Mouse (Mus musculus) midbrain, postnatal 0 days (tissue): Measurements from ENCODE around the gene Arg2. TPM values are rescaled to one million over a fixed set of nuclear protein-coding genes. Genes with fewer than 3 reads are reported as not detected.
A peak's percentile ranks its signal among the peaks of the same experiment; 100 is the strongest.

ENCODE experiments used
- ATAC-seq: fragments of 200-750 bp; cut with Nextera tagmentation; 2 replicates; pipeline ENCODE4 v1.8.0; 2017; ENCODE audit warnings: moderate number of reproducible peaks, mild to moderate bottlenecking, moderate TSS enrichment, moderate library complexity; ENCODE audit not compliant: low FRiP score
- DNase-seq: peaks from one replicate; pipeline ENCODE4 v3.0.0-alpha.2; 2015; ENCODE audit warnings: low spot score
- H3K27ac ChIP-seq: fragments of 300-500 bp; sonication (generic); 2 replicates; pipeline ENCODE4 v1.5.1; 2014; ENCODE audit warnings: low read depth, mild to moderate bottlenecking, low read length, mixed read lengths
- H3K27me3 ChIP-seq: fragments of 300-500 bp; sonication (generic); 2 replicates; pipeline ENCODE4 v1.6.1; 2014; ENCODE audit warnings: low read length, control low read depth, mixed read lengths; ENCODE audit not compliant: insufficient read depth
- H3K36me3 ChIP-seq: fragments of 300-500 bp; sonication (generic); 2 replicates; pipeline ENCODE4 v1.6.1; 2014; ENCODE audit warnings: low read length, control low read depth, mixed read lengths; ENCODE audit not compliant: insufficient read depth
- H3K4me1 ChIP-seq: fragments of 300-500 bp; sonication (generic); 2 replicates; pipeline ENCODE4 v1.6.1; 2014; ENCODE audit warnings: mild to moderate bottlenecking, control low read depth, antibody characterized with exemption, low read length, mixed read lengths; ENCODE audit not compliant: insufficient read depth
- H3K4me2 ChIP-seq: fragments of 300-500 bp; sonication (generic); 2 replicates; pipeline ENCODE4 v1.6.1; 2014; ENCODE audit warnings: low read depth, mild to moderate bottlenecking, low read length, mixed read lengths; ENCODE audit not compliant: poor library complexity, severe bottlenecking
- H3K4me3 ChIP-seq: fragments of 300-500 bp; sonication (generic); 2 replicates; pipeline ENCODE4 v1.5.1; 2014; ENCODE audit warnings: low read depth, mild to moderate bottlenecking, low read length, moderate library complexity
- H3K9ac ChIP-seq: fragments of 300-500 bp; sonication (generic); replicated peaks from 2 replicates; pipeline ENCODE4 v1.6.1; 2014; ENCODE audit warnings: mild to moderate bottlenecking, low read length, moderate library complexity, mixed read lengths; ENCODE audit not compliant: poor library complexity, severe bottlenecking
- H3K9me3 ChIP-seq: fragments of 300-500 bp; sonication (generic); 2 replicates; pipeline ENCODE4 v1.6.1; 2016; ENCODE audit warnings: low read length, control low read depth
- CTCF ChIP-seq: IDR thresholded peaks from 2 replicates; pipeline ENCODE4 v1.5.1; 2016; ENCODE audit warnings: antibody characterized with exemption, mild to moderate bottlenecking
- WGBS: fragments of 180-500 bp; shearing (Covaris S2); extraction: QIAGEN DNeasy Blood & Tissue Kit; methylation state at CpG from one replicate; pipeline ENCODE4 v1.1.7; 2014; 5-methylcytosine and 5-hydroxymethylcytosine counted together
- polyA plus RNA-seq: library from polyadenylated mRNA; unstranded; fragments of >200 nt; fragmentation: Nextera tagmentation; extraction: Ambion mirVana; gene quantifications from 2 replicates; pipeline ENCODE4 v1.2.1, GENCODE M21; 2015
- total RNA-seq: library from RNA; depleted of rRNA; stranded (reverse); fragments of >200 nt; gene quantifications from 2 replicates; pipeline ENCODE4 v1.2.3, GENCODE M21; 2014

The Arg2 gene
- total and polyA plus RNA-seq, 2 experiments from 2014 or later = 16.5 to 22.5 TPM

DNA sequence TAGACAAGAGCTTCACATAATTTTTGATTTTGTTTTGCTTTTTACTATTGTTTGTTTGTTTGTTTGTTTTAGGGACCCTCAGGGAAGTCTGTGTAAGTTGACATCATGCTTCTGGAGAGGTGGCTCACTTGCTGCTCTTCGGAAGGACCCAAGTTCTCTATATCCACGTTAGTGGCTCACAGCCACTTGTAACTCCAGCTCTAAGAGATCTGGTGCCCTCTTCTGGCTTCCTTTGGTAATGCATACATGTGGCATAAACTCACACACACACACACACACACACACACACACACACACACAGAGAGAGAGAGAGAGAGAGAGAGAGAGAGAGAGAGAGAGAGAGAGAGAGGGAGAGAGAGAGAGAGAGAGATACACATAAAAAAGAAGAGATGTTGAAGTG lies 26.0 kb upstream of the Arg2 start:
- Histone ChIP-seq H3K27me3 (no peaks in the 10 kb centered on the region), H3K4me1 (no peaks in the 10 kb centered on the region), H3K4me2 (no peak overlapping the region), H3K9me3 (no peaks in the 10 kb centered on the region), H3K36me3 (no peaks in the 10 kb centered on the region), H3K9ac (no peak overlapping the region), H3K27ac (no peak overlapping the region), H3K4me3 (no peak overlapping the region)
- ATAC-seq (no peak), DNase-seq (no peak)
- WGBS = 56% methylated on average over 2 of the region's 2 CpGs
- TF ChIP-seq CTCF = no peak

DNA sequence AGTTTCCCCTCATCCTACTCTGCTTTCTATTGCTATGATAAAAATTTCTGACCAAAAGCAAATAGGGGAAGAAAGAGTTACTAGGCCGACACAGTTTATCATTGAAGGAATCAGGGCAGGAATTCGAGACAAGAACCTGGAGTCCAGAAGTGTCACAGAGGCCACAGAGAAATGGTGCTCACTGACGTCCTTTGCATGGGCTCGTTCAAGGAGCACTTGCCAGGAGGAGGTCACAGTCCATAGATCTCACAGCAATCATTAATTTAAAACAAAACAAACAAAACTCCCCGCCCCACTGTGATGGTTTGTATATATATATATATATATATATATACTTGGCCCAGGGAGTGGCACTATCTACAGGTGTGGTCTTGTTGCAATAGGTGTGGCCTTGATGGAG lies 25.3 kb upstream of the Arg2 start:
- ATAC-seq = no peak
- no peaks in the 10 kb centered on the region for H3K36me3 ChIP-seq
- no peak overlapping the region for H3K9ac ChIP-seq
- DNase-seq = no peak
- H3K4me3 ChIP-seq = no peak overlapping the region
- no peak overlapping the region for H3K27ac ChIP-seq
- no peaks in the 10 kb centered on the region for H3K27me3 ChIP-seq
- H3K4me1 ChIP-seq = no peaks in the 10 kb centered on the region
- TF ChIP-seq CTCF = no peak
- H3K9me3 ChIP-seq = no peaks in the 10 kb centered on the region
- H3K4me2 ChIP-seq = no peak overlapping the region
- WGBS = 90% methylated on average over 5 of the region's 5 CpGs

DNA sequence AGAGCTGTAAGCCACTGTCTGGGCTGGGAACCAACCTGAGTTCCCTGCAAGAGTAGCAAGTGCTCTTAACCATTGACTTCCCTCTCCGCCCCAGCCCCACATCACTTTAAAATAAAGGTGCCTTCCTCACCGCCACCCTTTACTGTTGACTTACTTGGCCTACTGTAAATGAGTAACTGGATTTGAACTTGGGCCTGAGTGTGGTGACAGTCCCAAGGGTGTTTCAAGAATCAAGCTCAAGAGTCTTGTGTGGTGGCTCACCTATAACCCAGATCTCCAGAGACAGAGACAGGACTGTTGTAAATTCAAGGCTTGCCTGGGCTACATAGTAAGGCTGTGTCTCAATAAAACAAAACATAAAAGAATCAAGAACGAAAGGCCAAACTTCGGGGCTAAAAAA lies 11.6 kb upstream of the Arg2 start:
- ATAC-seq = no peak
- no peak overlapping the region for H3K9ac ChIP-seq
- H3K36me3 ChIP-seq = no peaks in the 10 kb centered on the region
- H3K27me3 ChIP-seq = no peaks in the 10 kb centered on the region
- no peak overlapping the region for H3K4me2 ChIP-seq
- no peak for DNase-seq
- 87% methylated on average over 4 of the region's 4 CpGs for WGBS
- no peak for TF ChIP-seq CTCF
- H3K27ac ChIP-seq = no peak overlapping the region
- no peaks in the 10 kb centered on the region for H3K4me1 ChIP-seq
- H3K4me3 ChIP-seq = no peak overlapping the region
- no peaks in the 10 kb centered on the region for H3K9me3 ChIP-seq

DNA sequence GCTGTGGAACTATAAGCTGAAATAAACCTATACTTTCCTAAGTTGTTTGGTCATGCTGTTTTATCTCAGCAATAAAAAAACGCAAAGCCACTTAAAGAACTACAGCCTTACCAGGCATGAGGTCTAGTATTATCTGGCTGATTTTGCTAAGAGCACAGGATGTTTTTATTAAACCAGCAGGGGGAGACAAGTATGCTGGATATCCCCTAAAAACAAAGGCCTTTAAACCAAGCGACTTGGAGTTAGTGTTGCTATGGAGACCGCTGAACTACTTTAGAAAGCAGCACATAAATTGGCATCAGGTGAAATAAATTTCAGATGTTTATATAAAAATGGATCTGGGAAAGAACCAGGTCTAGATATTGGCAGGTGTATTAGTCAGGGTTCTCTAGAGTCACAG lies 7.8 kb upstream of the Arg2 start:
- no peak overlapping the region for H3K9ac ChIP-seq
- peak; percentile 78 for ATAC-seq

DNA sequence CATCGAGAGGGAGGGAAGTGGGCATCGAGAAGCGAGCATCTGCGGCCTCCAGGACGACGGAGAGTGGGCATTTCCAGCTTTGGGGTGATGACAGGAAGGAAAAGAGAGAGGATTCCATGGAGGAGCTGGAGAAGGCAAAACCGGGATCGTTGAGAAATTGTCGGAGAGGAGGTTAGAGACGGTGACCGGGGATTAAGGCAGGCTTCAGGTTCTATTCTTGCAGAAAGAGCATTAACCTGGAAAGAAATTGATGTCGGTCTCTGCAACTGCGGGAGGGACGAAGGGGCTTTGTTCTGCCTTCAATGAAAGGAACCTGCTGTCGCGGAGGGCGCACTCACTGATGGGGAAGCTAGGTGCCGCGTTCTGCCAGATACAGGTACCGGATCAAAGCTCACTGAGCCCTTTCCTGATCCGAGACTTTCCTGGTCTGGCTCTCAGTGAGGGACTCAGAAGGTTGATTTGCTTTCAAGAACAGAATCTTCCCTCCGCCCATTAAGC lies 650 bp downstream of the Arg2 start:
- Histone ChIP-seq H3K9ac (peak overlapping the region; percentile 63), H3K4me2 (peak overlapping the region; percentile 83), H3K36me3 (no peaks in the 10 kb centered on the region), H3K4me3 (peak overlapping the region; percentile 54), H3K4me1 (no peaks in the 10 kb centered on the region), H3K9me3 (no peaks in the 10 kb centered on the region), H3K27ac (peak overlapping the region; percentile 26), H3K27me3 (no peaks in the 10 kb centered on the region)
- peak; percentile 47; the same call in 1 of the 2 replicates for ATAC-seq
- whole genome bisulfite sequencing = under 1% methylated on average over 22 of the region's 22 CpGs
- peak; percentile 14 for DNase-seq
- TF ChIP-seq CTCF = peak; percentile 17; the same call in 1 of the 2 replicates

More for the DNA sequence above, 7.8 kb upstream of the Arg2 start:
- Histone ChIP-seq H3K4me2 (no peak overlapping the region), H3K27ac (no peak overlapping the region), H3K36me3 (no peaks in the 10 kb centered on the region), H3K4me3 (no peak overlapping the region), H3K4me1 (no peaks in the 10 kb centered on the region), H3K9me3 (no peaks in the 10 kb centered on the region), H3K27me3 (no peaks in the 10 kb centered on the region)
- DNase-seq = peak; percentile 82
- TF ChIP-seq CTCF = peak; percentile 85
- 32% methylated on average over 3 of the region's 3 CpGs for WGBS

DNA sequence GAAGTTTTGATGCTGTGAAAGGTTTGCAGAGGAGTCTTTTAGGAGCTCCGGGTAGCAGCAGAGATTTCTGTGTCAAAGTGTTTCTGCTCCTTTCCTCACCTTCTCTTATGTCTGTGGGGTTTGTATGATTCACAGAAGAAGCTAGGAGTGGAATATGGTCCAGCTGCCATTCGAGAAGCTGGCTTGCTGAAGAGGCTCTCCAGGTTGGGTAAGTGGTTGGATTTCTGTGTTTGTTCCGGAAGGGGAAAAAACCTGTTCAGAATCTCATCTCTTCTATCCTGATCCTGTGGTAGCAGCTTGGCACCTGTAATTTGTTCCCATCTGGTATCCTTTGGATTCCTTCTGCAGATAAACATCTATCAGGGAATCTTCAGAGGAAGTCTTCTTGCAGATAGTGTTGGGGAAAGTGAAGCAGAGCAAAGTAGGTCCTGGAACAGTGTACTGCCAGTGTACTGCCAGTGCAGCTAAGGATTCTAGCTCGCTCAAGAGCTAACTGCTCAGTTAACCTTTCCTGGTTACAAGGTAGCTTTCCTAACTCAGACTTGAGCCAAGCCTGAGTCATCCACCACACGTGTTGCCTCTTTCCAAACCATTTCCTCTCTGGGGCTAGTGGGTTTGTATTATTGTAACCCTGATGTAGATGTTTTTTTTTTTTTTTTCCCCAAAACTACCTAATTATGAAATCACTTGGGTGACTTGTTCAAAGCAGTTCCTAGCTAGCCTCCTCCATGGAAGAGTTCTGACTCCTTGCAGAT lies 1.3 kb downstream of the Arg2 start:
- Histone ChIP-seq H3K4me3 (peak overlapping the region; percentile 54), H3K9ac (peak overlapping the region; percentile 63; the same call in 1 of the 2 replicates), H3K4me1 (no peaks in the 10 kb centered on the region), H3K27me3 (no peaks in the 10 kb centered on the region), H3K36me3 (no peaks in the 10 kb centered on the region), H3K9me3 (no peaks in the 10 kb centered on the region), H3K4me2 (peak overlapping the region; percentile 83), H3K27ac (peak overlapping the region; percentile 18; the same call in 1 of the 2 replicates)
- ATAC-seq (no peak), DNase-seq (no peak)
- TF ChIP-seq CTCF = no peak
- 24% methylated on average over 5 of the region's 5 CpGs for WGBS
